Mouse (Mus musculus) olfactory bulb, adult 2 months (tissue): ENCODE data around the gene Fam216a. TPM values are rescaled to one million over a fixed set of nuclear protein-coding genes. Genes with fewer than 3 reads are reported as not detected.

Experiments
- H3K27ac ChIP-seq: fragments of 200-500 bp; 2 replicates; pipeline ENCODE4 v1.5.1; 2012; ENCODE audit warnings: low read depth, low read length; ENCODE audit not compliant: insufficient read depth
- H3K4me1 ChIP-seq: fragments of 200-500 bp; 2 replicates; pipeline ENCODE4 v1.6.1; 2012; ENCODE audit warnings: low read length; ENCODE audit not compliant: control insufficient read depth, insufficient read depth
- H3K4me3 ChIP-seq: fragments of 200-500 bp; 2 replicates; pipeline ENCODE4 v1.5.1; 2012; ENCODE audit warnings: mild to moderate bottlenecking, low read depth, low read length, moderate library complexity; ENCODE audit not compliant: insufficient read depth
- CTCF ChIP-seq: fragments of 200-500 bp; IDR thresholded peaks from 2 replicates; pipeline ENCODE4 v1.5.1; 2012; ENCODE audit warnings: low read depth, mild to moderate bottlenecking, low read length, moderate library complexity; ENCODE audit not compliant: insufficient read depth
- POLR2A ChIP-seq: fragments of 200-500 bp; IDR thresholded peaks from 2 replicates; pipeline ENCODE4 v1.6.1; 2012; ENCODE audit warnings: mild to moderate bottlenecking, low read depth, low read length, moderate library complexity; ENCODE audit not compliant: insufficient read depth
- WGBS: fragments of 180-500 bp; shearing (Covaris S2); methylation state at CpG from one replicate; pipeline ENCODE4 v1.1.7; 2018; 5-methylcytosine and 5-hydroxymethylcytosine counted together
- polyA plus RNA-seq: library from polyadenylated mRNA; stranded (reverse); fragments of >200 nt; gene quantifications from 2 replicates; pipeline ENCODE4 v1.2.4, GENCODE M21; 2012; ENCODE audit warnings: low replicate concordance; ENCODE audit not compliant: missing spikeins, insufficient read depth, insufficient read length

Gene Fam216a
- polyA plus RNA-seq, 1 experiment, result not detected

GRCm38 (mm10) chr5:122372878-122373277, 714 bp upstream of the Fam216a start:
- TF ChIP-seq CTCF (no peak), POLR2A (no peak)
- Histone ChIP-seq H3K27ac (no peak overlapping the region), H3K4me1 (peaks cover 2% of the 10 kb centered on the region; the same call in 1 of the 2 replicates), H3K4me3 (peak overlapping the region; percentile 92)
- WGBS, result 4% methylated on average over 5 of the region's 5 CpGs

GRCm38 (mm10) chr5:122371591-122372191, 473 bp downstream of the Fam216a start, which contains the start of gene Gpn3:
Gene Gpn3, plus strand, starts transcription at chr5:122371876.
- Histone ChIP-seq H3K27ac (peak within 1 kb of the TSS; percentile 79), H3K4me1 (peaks cover 2% of the 10 kb centered on the region; the same call in 1 of the 2 replicates), H3K4me3 (peak within 1 kb of the TSS; percentile 92)
- WGBS, result under 1% methylated on average over 31 of the region's 46 CpGs
- no peak for TF ChIP-seq CTCF
- TF ChIP-seq POLR2A, result no peak

- Histone ChIP-seq H3K27ac (peak overlapping the region; percentile 63), H3K4me1 (peaks cover 5% of the 10 kb centered on the region), H3K4me3 (peak overlapping the region; percentile 73)
- under 1% methylated on average over 57 of the region's 57 CpGs for WGBS
- TF ChIP-seq POLR2A (no peak), CTCF (no peak)
Measured at GRCm38 (mm10) chr5:122354492-122355067, 17.6 kb downstream of the Fam216a start.

- peaks cover 5% of the 10 kb centered on the region for H3K4me1 ChIP-seq
- whole genome bisulfite sequencing, result under 1% methylated on average over 51 of the region's 51 CpGs
- TF ChIP-seq CTCF (no peak), POLR2A (peak; percentile 84)
- peak within 1 kb of the TSS; percentile 96 for H3K27ac ChIP-seq
- H3K4me3 ChIP-seq, result peak within 1 kb of the TSS; percentile 73
Measured at GRCm38 (mm10) chr5:122353807-122354491, 18.2 kb downstream of the Fam216a start, which contains the start of the genes Rad9b and Vps29. Gene Rad9b, minus strand, starts transcription at chr5:122354233. Gene Vps29, plus strand, starts transcription at chr5:122354369.

GRCm38 (mm10) chr5:122345777-122346176, 26.4 kb downstream of the Fam216a start:
- no peaks in the 10 kb centered on the region for H3K4me1 ChIP-seq
- H3K27ac ChIP-seq, result no peak overlapping the region
- WGBS, result 68% methylated on average over 4 of the region's 4 CpGs
- no peak for TF ChIP-seq POLR2A
- H3K4me3 ChIP-seq, result no peak overlapping the region

GRCm38 (mm10) chr5:122344260-122344659, 27.9 kb downstream of the Fam216a start:
- 8% methylated on average over 5 of the region's 5 CpGs for WGBS

GRCm38 (mm10) chr5:122343768-122344167, 28.4 kb downstream of the Fam216a start:
- Histone ChIP-seq H3K4me1 (no peaks in the 10 kb centered on the region), H3K27ac (no peak overlapping the region), H3K4me3 (no peak overlapping the region)
- WGBS, result 55% methylated on average over 7 of the region's 7 CpGs
- no peak for TF ChIP-seq POLR2A
- no peak for TF ChIP-seq CTCF

More at GRCm38 (mm10) chr5:122344260-122344659, 27.9 kb downstream of the Fam216a start:
- TF ChIP-seq POLR2A (no peak), CTCF (peak; percentile 43)
- no peak overlapping the region for H3K4me3 ChIP-seq
- H3K27ac ChIP-seq, result no peak overlapping the region
- no peaks in the 10 kb centered on the region for H3K4me1 ChIP-seq

GRCm38 (mm10) chr5:122342874-122343273, 29.3 kb downstream of the Fam216a start:
- TF ChIP-seq POLR2A, result no peak
- TF ChIP-seq CTCF, result no peak
- WGBS, result 86% methylated on average over 1 of the region's 1 CpGs
- Histone ChIP-seq H3K27ac (no peak overlapping the region), H3K4me3 (no peak overlapping the region), H3K4me1 (no peaks in the 10 kb centered on the region)

- 87% methylated on average over 7 of the region's 7 CpGs for WGBS
- Histone ChIP-seq H3K4me1 (no peaks in the 10 kb centered on the region), H3K4me3 (no peak overlapping the region), H3K27ac (no peak overlapping the region)
- TF ChIP-seq CTCF (no peak), POLR2A (no peak)
Measured at GRCm38 (mm10) chr5:122336554-122337294, 35.4 kb downstream of the Fam216a start.
